Mouse (Mus musculus): ENCODE measurements around the gene Fbxo40.

- TF ChIP-seq POLR2A (IDR thresholded peaks at IDR 0.05; ENCODE audit: borderline replicate concordance, extremely low read depth, insufficient read depth, insufficient read length, poor library complexity, severe bottlenecking) = no peak
- TF ChIP-seq CTCF (IDR thresholded peaks at IDR 0.05; ENCODE audit: borderline replicate concordance, extremely low read depth, insufficient read depth, insufficient read length) = no peak
Observed at GRCm38 (mm10) chr16:36918505-36918904, 71.8 kb downstream of the Fbxo40 start.
